Mouse (Mus musculus): ENCODE results near the gene Nudt17. TPM values are rescaled to one million over a fixed set of nuclear protein-coding genes. Genes with fewer than 3 reads are reported as not detected.
"Not testable (repeated sequence)": the region's sequence is repeated elsewhere in the genome, so short reads cannot be mapped to it uniquely, and the experiment has no call there.

Gene Nudt17
- polyA plus RNA-seq, 2 experiments from 2014 or later: 0.87 to 1.9 TPM

GRCm38 (mm10) chr3:96668424-96669067 lies 39.8 kb downstream of the Nudt17 start:
- ATAC-seq: no peak

- ATAC-seq: no peak
Measured at GRCm38 (mm10) chr3:96667316-96667715, 41.0 kb downstream of the Nudt17 start.

- no peak for ATAC-seq
Measured at GRCm38 (mm10) chr3:96666916-96667315, 41.4 kb downstream of the Nudt17 start.

GRCm38 (mm10) chr3:96665732-96666363 lies 42.5 kb downstream of the Nudt17 start:
- ATAC-seq: not testable (repeated sequence)

- ATAC-seq: peak; percentile 79
Measured at GRCm38 (mm10) chr3:96663432-96664239, 44.7 kb downstream of the Nudt17 start.

GRCm38 (mm10) chr3:96662731-96663316 lies 45.5 kb downstream of the Nudt17 start:
- ATAC-seq: no peak

GRCm38 (mm10) chr3:96660901-96661300 lies 47.5 kb downstream of the Nudt17 start:
- no peak for ATAC-seq

Other genes starting within 250 kb of the Nudt17 start
- gene Hfe2, start 183.4 kb downstream of the Nudt17 start, polyA plus RNA-seq (2017; shearing (Covaris generic)): under 1 TPM in 1 of 2 experiments, not detected in 1; 0.22 TPM
- gene Txnip, start 150.6 kb downstream of the Nudt17 start, polyA plus RNA-seq (2017; shearing (Covaris generic)): 100 to 1,000 TPM; 376 to 396 TPM
- 1 to 10 TPM; 1.5 to 2.0 TPM for gene Gm16253, start 131.6 kb downstream of the Nudt17 start, polyA plus RNA-seq (2017; shearing (Covaris generic))
- gene Polr3gl, start 114.4 kb downstream of the Nudt17 start, polyA plus RNA-seq (2017; shearing (Covaris generic)): 10 to 100 TPM; 40.6 to 51.4 TPM
- not detected for gene Ankrd34a, start 111.9 kb downstream of the Nudt17 start, polyA plus RNA-seq (2017; shearing (Covaris generic))
- under 1 TPM; 0.41 to 0.77 TPM for gene Lix1l, start 107.4 kb downstream of the Nudt17 start, polyA plus RNA-seq (2017; shearing (Covaris generic))
- gene Rbm8a, start 78.6 kb downstream of the Nudt17 start, polyA plus RNA-seq (2017; shearing (Covaris generic)): 100 to 1,000 TPM; 102 to 135 TPM
- gene Pex11b, start 73.2 kb downstream of the Nudt17 start, polyA plus RNA-seq (2017; shearing (Covaris generic)): 10 to 100 TPM; 56.4 to 70.5 TPM
- gene Gm42957, start 73.1 kb downstream of the Nudt17 start, polyA plus RNA-seq (2017; shearing (Covaris generic)): under 1 TPM in 1 of 2 experiments, not detected in 1; 0.11 TPM
- under 1 TPM; 0.19 to 0.42 TPM for gene Itga10, start 63.0 kb downstream of the Nudt17 start, polyA plus RNA-seq (2017; shearing (Covaris generic))
- not detected for gene Ankrd35, start 38.4 kb downstream of the Nudt17 start, polyA plus RNA-seq (2017; shearing (Covaris generic))
- gene Pias3, start 12.2 kb downstream of the Nudt17 start, polyA plus RNA-seq (2017; shearing (Covaris generic)): 10 to 100 TPM; 41.9 to 83.2 TPM
- 10 to 100 TPM; 59.7 to 80.3 TPM for gene Polr3c, start 19.1 kb upstream of the Nudt17 start, polyA plus RNA-seq (2017; shearing (Covaris generic))
- gene Rnf115, start 19.1 kb upstream of the Nudt17 start, polyA plus RNA-seq (2017; shearing (Covaris generic)): 10 to 100 TPM; 42.2 to 45.5 TPM
- gene Pdzk1, start 120.7 kb upstream of the Nudt17 start, polyA plus RNA-seq (2017; shearing (Covaris generic)): under 1 TPM; 0.32 to 0.85 TPM
- 10 to 100 TPM; 29.0 to 38.4 TPM for gene Cd160, start 120.8 kb upstream of the Nudt17 start, polyA plus RNA-seq (2017; shearing (Covaris generic))
- not detected for gene Gja5, start 196.1 kb upstream of the Nudt17 start, polyA plus RNA-seq (2017; shearing (Covaris generic))
- 10 to 100 TPM; 30.1 to 39.6 TPM for gene Gpr89, start 196.8 kb upstream of the Nudt17 start, polyA plus RNA-seq (2017; shearing (Covaris generic))
- gene Gja8, start 217.5 kb upstream of the Nudt17 start, polyA plus RNA-seq (2017; shearing (Covaris generic)): not detected

Data from CD4-positive, CD25-positive, alpha-beta regulatory T cell, adult 4 months (primary cell).